Mouse (Mus musculus): ENCODE data around the gene Fbxl13.

Fbxl13 gene

DNA sequence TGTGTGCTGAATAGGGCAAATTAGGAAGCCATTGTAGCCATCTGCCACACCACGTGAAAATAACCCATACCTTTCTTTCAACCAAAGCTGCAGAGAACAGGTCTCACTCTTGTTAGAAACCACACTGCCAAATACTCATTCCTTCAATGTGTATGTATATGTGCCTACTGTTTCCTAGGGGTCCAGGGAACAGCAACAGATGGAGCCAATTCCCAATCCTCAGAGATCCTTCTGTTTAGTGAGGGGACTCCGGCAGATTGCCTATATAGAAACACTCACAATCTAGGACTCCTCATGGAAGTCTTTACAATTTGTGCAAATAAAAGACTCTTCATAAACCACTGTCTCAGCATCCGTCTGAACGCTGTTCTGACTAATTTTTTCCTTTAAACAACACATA, 127.2 kb downstream of the Fbxl13 start:
- H3K4me3 ChIP-seq (replicated peaks; ENCODE audit: low read length) = no peak overlapping the region
- no peaks in the 10 kb centered on the region for H3K36me3 ChIP-seq (ENCODE audit: insufficient read depth, low read length)
- 0 out of 2 replicates have a peak, but pooled peaks cover 4% of the 10 kb centered on the region for H3K27me3 ChIP-seq (ENCODE audit: insufficient read depth, low read length)
- peaks cover 18% of the 10 kb centered on the region for H3K4me1 ChIP-seq (replicated peaks; ENCODE audit: low read depth, low read length)
- H3K9me3 ChIP-seq (ENCODE audit: low read length) = peaks cover 3% of the 10 kb centered on the region; the same call in 1 of the 2 replicates
- TF ChIP-seq CTCF (conservative IDR thresholded peaks at IDR 0.05; ENCODE audit: low read length) (no peak), POU5F1 (IDR thresholded peaks at IDR 0.05; ENCODE audit: borderline replicate concordance, low read length) (no peak), NANOG (IDR thresholded peaks at IDR 0.05; ENCODE audit: borderline replicate concordance, low read length) (no peak)

DNA sequence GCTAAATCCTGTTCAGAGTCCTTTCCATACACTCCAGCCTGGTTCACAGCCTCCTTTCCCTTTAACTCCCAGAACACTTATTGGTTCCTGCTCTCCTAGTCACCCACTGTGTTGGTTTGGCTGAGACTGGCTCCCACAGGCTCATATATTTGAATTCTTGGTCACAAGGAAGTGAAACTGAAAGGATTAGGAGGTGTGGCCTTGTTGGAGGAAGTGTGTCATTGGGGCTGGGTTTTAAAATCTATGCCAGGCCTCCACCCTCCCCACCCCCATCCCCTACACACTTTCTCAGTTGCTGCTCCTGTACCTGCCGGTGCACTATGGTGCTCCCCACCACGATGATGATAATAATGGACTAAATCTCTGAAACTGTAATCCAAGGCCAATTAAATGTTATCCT, 127.9 kb downstream of the Fbxl13 start:
- Histone ChIP-seq H3K9me3 (ENCODE audit: low read length) (peaks cover 3% of the 10 kb centered on the region; the same call in 1 of the 2 replicates), H3K36me3 (ENCODE audit: insufficient read depth, low read length) (no peaks in the 10 kb centered on the region), H3K4me1 (replicated peaks; ENCODE audit: low read depth, low read length) (peaks cover 18% of the 10 kb centered on the region), H3K27me3 (ENCODE audit: insufficient read depth, low read length) (0 out of 2 replicates have a peak, but pooled peaks cover 4% of the 10 kb centered on the region), H3K4me3 (replicated peaks; ENCODE audit: low read length) (no peak overlapping the region)
- TF ChIP-seq CTCF (conservative IDR thresholded peaks at IDR 0.05; ENCODE audit: low read length) (no peak), NANOG (IDR thresholded peaks at IDR 0.05; ENCODE audit: borderline replicate concordance, low read length) (no peak), POU5F1 (IDR thresholded peaks at IDR 0.05; ENCODE audit: borderline replicate concordance, low read length) (no peak)

DNA sequence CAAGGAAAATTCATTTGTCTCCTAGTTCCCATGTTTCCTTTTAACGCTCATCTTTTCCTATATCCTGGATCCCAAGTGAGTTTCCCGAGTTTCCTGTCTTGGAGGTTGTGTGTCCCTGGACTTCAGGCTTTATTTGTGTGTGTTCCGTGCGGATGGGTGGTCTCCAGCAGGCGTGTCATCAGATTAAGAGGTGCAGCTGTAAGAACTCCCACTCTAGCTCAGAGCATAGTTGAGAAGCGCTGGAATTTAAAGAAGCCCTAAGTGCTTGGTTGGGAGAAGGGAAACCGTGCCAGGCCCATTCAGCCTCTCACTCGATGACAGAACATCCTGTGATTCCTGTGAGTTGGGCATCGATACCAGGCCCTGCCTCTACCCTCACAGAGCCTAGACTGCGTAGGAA, 132.1 kb downstream of the Fbxl13 start:
- no peak for TF ChIP-seq POU5F1 (IDR thresholded peaks at IDR 0.05; ENCODE audit: borderline replicate concordance, low read length)
- no peak for TF ChIP-seq CTCF (conservative IDR thresholded peaks at IDR 0.05; ENCODE audit: low read length)
- TF ChIP-seq NANOG (IDR thresholded peaks at IDR 0.05; ENCODE audit: borderline replicate concordance, low read length) = no peak
- H3K36me3 ChIP-seq (ENCODE audit: insufficient read depth, low read length) = no peaks in the 10 kb centered on the region
- H3K4me3 ChIP-seq (replicated peaks; ENCODE audit: low read length) = no peak overlapping the region
- H3K4me1 ChIP-seq (replicated peaks; ENCODE audit: low read depth, low read length) = peaks cover 24% of the 10 kb centered on the region
- no peaks in the 10 kb centered on the region for H3K9me3 ChIP-seq (ENCODE audit: low read length)
- H3K27me3 ChIP-seq (ENCODE audit: insufficient read depth, low read length) = no peaks in the 10 kb centered on the region

DNA sequence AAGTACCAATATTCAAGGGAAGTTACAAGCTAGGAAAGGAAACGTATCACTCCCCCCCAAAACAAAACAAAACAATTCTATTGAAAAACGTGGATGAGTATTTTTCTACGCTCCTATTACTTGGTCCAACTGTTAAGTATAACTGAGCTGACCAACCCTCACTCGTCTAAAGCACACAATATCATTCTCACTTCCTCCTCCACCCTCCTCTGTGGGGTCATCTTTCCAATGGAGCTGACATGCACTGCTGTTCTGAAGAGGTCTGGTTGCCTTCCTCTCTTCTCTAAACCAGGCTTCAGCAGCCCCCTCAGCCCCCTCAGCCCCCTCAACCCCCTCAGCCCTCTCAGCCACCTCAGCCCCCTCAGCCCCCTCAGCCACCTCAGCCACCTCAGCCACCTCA, 135.6 kb downstream of the Fbxl13 start:
- TF ChIP-seq POU5F1 (IDR thresholded peaks at IDR 0.05; ENCODE audit: borderline replicate concordance, low read length) (no peak), NANOG (IDR thresholded peaks at IDR 0.05; ENCODE audit: borderline replicate concordance, low read length) (no peak), CTCF (conservative IDR thresholded peaks at IDR 0.05; ENCODE audit: low read length) (no peak)
- Histone ChIP-seq H3K4me3 (replicated peaks; ENCODE audit: low read length) (no peak overlapping the region), H3K27me3 (ENCODE audit: insufficient read depth, low read length) (no peaks in the 10 kb centered on the region), H3K9me3 (ENCODE audit: low read length) (no peaks in the 10 kb centered on the region), H3K4me1 (replicated peaks; ENCODE audit: low read depth, low read length) (peaks cover 8% of the 10 kb centered on the region), H3K36me3 (ENCODE audit: insufficient read depth, low read length) (no peaks in the 10 kb centered on the region)

DNA sequence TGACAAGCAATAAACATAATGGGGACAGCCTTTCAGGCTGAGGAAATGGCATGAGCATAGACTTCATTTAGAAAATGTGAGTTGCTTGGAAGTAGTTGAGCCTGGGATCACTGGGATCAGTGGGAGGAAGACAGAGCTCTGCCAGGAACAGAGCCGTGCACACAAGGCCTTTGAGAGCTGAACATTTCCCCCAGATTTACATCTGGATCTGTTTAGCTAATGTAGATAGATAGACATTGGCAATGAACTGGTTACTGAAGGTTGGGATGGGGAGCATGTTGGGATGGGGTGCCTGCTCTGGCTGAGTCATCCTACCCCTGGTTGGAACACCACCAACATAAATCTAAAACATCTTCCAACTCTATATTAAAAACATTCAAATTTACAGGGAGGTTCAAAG, 138.5 kb downstream of the Fbxl13 start:
- Histone ChIP-seq H3K9me3 (ENCODE audit: low read length) (no peaks in the 10 kb centered on the region), H3K4me3 (replicated peaks; ENCODE audit: low read length) (no peak overlapping the region), H3K27me3 (ENCODE audit: insufficient read depth, low read length) (no peaks in the 10 kb centered on the region), H3K36me3 (ENCODE audit: insufficient read depth, low read length) (no peaks in the 10 kb centered on the region), H3K4me1 (replicated peaks; ENCODE audit: low read depth, low read length) (peaks cover 8% of the 10 kb centered on the region)
- no peak for TF ChIP-seq POU5F1 (IDR thresholded peaks at IDR 0.05; ENCODE audit: borderline replicate concordance, low read length)
- no peak for TF ChIP-seq NANOG (IDR thresholded peaks at IDR 0.05; ENCODE audit: borderline replicate concordance, low read length)
- TF ChIP-seq CTCF (conservative IDR thresholded peaks at IDR 0.05; ENCODE audit: low read length) = no peak

DNA sequence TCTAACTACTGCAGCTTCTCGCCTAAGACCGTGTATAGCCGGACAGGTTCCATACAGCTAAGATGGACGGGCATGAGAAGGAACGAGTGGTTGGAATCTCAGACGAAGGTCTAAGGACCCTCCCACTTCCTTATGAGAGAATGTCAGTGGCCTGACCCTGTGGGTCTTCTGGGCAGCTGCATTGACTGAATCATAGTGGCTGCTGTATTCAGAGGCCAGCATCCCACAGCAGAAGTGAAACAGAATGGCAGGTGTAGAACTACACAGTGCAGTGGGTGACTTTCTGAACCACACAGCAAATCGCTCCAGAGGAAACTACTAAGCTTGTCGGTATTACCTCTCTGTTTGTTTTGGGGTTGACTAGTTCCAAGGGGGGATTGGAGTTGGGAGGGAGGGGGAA, 140.3 kb downstream of the Fbxl13 start:
- H3K4me3 ChIP-seq (replicated peaks; ENCODE audit: low read length) = no peak overlapping the region
- H3K9me3 ChIP-seq (ENCODE audit: low read length) = no peaks in the 10 kb centered on the region
- H3K36me3 ChIP-seq (ENCODE audit: insufficient read depth, low read length) = no peaks in the 10 kb centered on the region
- TF ChIP-seq CTCF (conservative IDR thresholded peaks at IDR 0.05; ENCODE audit: low read length) (no peak), NANOG (IDR thresholded peaks at IDR 0.05; ENCODE audit: borderline replicate concordance, low read length) (no peak), POU5F1 (IDR thresholded peaks at IDR 0.05; ENCODE audit: borderline replicate concordance, low read length) (no peak)
- H3K27me3 ChIP-seq (ENCODE audit: insufficient read depth, low read length) = no peaks in the 10 kb centered on the region
- H3K4me1 ChIP-seq (replicated peaks; ENCODE audit: low read depth, low read length) = peaks cover 8% of the 10 kb centered on the region

DNA sequence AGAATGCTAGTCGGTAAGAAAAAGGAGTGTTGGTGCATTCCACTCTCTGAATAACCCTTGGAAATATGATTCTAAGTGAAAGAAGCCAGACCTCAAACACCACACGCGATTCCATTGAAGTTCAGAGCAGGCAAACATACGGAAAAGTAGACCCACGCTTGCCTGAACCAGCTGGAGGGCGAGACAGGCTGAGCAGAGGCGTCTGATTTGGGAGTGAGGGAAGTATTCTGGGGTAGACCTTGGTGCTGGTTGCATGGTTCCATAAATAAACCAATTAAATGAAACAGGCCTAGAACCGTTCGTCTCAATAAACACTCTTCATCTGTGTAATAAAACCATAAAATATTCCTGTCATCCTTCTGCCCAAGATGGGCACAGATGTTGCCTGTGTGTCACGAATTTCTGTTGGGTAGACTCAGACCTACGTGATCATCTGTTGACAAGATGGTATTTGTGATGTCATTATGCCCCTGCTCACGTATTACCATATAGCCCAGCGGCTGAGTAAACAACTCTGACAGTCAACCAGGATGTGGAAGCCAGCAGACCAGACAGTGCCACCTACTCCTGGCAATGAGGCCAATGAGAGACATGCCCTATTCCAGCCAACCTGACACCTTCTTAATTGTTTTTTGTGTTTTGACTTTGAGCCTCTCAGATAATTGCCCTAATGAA, 142.4 kb downstream of the Fbxl13 start:
- Histone ChIP-seq H3K4me3 (replicated peaks; ENCODE audit: low read length) (no peak overlapping the region), H3K27me3 (ENCODE audit: insufficient read depth, low read length) (no peaks in the 10 kb centered on the region), H3K4me1 (replicated peaks; ENCODE audit: low read depth, low read length) (no peaks in the 10 kb centered on the region), H3K9me3 (ENCODE audit: low read length) (no peaks in the 10 kb centered on the region), H3K36me3 (ENCODE audit: insufficient read depth, low read length) (no peaks in the 10 kb centered on the region)
- TF ChIP-seq POU5F1 (IDR thresholded peaks at IDR 0.05; ENCODE audit: borderline replicate concordance, low read length) (no peak), NANOG (IDR thresholded peaks at IDR 0.05; ENCODE audit: borderline replicate concordance, low read length) (no peak), CTCF (conservative IDR thresholded peaks at IDR 0.05; ENCODE audit: low read length) (no peak)

DNA sequence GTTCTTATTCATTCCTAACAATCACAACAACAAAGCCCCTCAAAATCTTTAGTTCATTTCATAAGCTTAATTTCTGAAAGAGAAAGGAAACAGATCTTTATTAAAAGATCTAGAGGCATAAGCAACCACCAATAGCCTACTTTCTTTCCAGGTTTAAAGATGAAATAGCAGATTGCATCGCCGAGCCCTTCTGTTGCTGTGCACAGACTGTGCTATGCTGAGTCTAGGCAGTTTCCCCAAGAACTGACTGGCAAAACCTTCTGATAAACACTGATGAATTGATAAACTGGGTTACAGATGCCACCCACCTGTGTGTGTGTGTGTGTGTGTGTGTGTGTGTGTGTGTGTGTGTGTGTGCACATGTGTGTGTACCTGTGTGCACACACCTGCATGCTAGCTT, 144.5 kb downstream of the Fbxl13 start:
- no peaks in the 10 kb centered on the region for H3K4me1 ChIP-seq (replicated peaks; ENCODE audit: low read depth, low read length)
- no peaks in the 10 kb centered on the region for H3K27me3 ChIP-seq (ENCODE audit: insufficient read depth, low read length)
- no peak for TF ChIP-seq CTCF (conservative IDR thresholded peaks at IDR 0.05; ENCODE audit: low read length)
- no peak for TF ChIP-seq NANOG (IDR thresholded peaks at IDR 0.05; ENCODE audit: borderline replicate concordance, low read length)
- TF ChIP-seq POU5F1 (IDR thresholded peaks at IDR 0.05; ENCODE audit: borderline replicate concordance, low read length) = no peak

DNA sequence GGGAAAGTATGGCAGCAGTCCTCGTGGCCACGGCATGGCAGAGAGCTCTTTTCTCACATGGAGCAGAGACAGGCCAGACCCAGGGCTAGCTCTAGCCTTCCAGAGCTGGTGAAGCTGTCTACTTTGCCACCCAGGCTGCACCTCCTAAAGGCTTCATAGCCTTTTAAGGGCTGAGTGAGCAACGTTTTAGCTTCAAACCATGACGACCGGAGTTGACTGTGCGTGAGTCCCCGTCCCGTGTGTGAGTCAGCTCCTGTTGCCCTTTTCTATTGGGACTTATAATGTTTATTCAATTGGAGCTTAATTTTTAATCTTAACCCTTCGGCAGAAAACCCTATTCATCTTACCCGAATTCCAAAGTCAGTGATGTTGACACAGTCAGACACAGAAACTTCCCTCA, 145.3 kb downstream of the Fbxl13 start:
- H3K9me3 ChIP-seq (ENCODE audit: low read length) = no peaks in the 10 kb centered on the region
- no peak for TF ChIP-seq NANOG (IDR thresholded peaks at IDR 0.05; ENCODE audit: borderline replicate concordance, low read length)
- TF ChIP-seq CTCF (conservative IDR thresholded peaks at IDR 0.05; ENCODE audit: low read length) = no peak
- TF ChIP-seq POU5F1 (IDR thresholded peaks at IDR 0.05; ENCODE audit: borderline replicate concordance, low read length) = no peak

More for the DNA sequence above, 144.5 kb downstream of the Fbxl13 start:
- Histone ChIP-seq H3K4me3 (replicated peaks; ENCODE audit: low read length) (no peak overlapping the region), H3K36me3 (ENCODE audit: insufficient read depth, low read length) (no peaks in the 10 kb centered on the region), H3K9me3 (ENCODE audit: low read length) (no peaks in the 10 kb centered on the region)

More for the DNA sequence above, 145.3 kb downstream of the Fbxl13 start:
- Histone ChIP-seq H3K36me3 (ENCODE audit: insufficient read depth, low read length) (no peaks in the 10 kb centered on the region), H3K4me3 (replicated peaks; ENCODE audit: low read length) (no peak overlapping the region), H3K4me1 (replicated peaks; ENCODE audit: low read depth, low read length) (no peaks in the 10 kb centered on the region), H3K27me3 (ENCODE audit: insufficient read depth, low read length) (no peaks in the 10 kb centered on the region)
